7 mouse cellular contexts compared by ENCODE assay signal in genomic region chr1:182341993-182342392, GRCm38 (mm10). TPM values are rescaled to one million over a fixed set of nuclear protein-coding genes. Genes with fewer than 3 reads are reported as not detected.
DNase-seq lines count a peak whose midpoint lies in the region; ATAC-seq and TF ChIP-seq lines count a peak whose summit lies in the region.

No protein-coding gene starts in this region.

- no peak for TF ChIP-seq EP300 in stomach, postnatal 0 days (optimal IDR thresholded peaks at IDR 0.05)

- H3K4me3 ChIP-seq in spleen, adult 2 months (ENCODE audit: extremely low read depth, insufficient read depth, insufficient read length): peak overlapping the region; percentile 2
- H3K4me3 ChIP-seq in forebrain, embryonic 12.5 days (replicated peaks): peak overlapping the region; percentile 98
- peak overlapping the region; percentile 100 for H3K4me3 ChIP-seq in limb, embryonic 14.5 days (replicated peaks; ENCODE audit: low read length)
- H3K4me3 ChIP-seq in stomach, postnatal 0 days (ENCODE audit: low read depth, low read length): peak overlapping the region; percentile 99; the same call in 1 of the 2 replicates

- no peak overlapping the region; the same call in 1 of the 2 replicates for H3K9ac ChIP-seq in forebrain, embryonic 12.5 days
- H3K9ac ChIP-seq in limb, embryonic 14.5 days (ENCODE audit: low read depth, low read length, severe bottlenecking): peak overlapping the region; percentile 96; the same call in 1 of the 2 replicates
- H3K9ac ChIP-seq in stomach, postnatal 0 days (ENCODE audit: low read length): no peak overlapping the region

- TF ChIP-seq CTCF in spleen, adult 2 months (IDR thresholded peaks at IDR 0.05; ENCODE audit: extremely low read depth, insufficient read depth, insufficient read length, insufficient replicate concordance): no peak
- TF ChIP-seq CTCF in stomach, postnatal 0 days (IDR thresholded peaks at IDR 0.05; ENCODE audit: low read depth): no peak

- H3K4me2 ChIP-seq in forebrain, embryonic 12.5 days: peak overlapping the region; percentile 93
- peak overlapping the region; percentile 83 for H3K4me2 ChIP-seq in limb, embryonic 14.5 days (replicated peaks; ENCODE audit: low read depth, low read length, severe bottlenecking)
- peak overlapping the region; percentile 91 for H3K4me2 ChIP-seq in stomach, postnatal 0 days (replicated peaks; ENCODE audit: low read depth)

- no peaks in the 10 kb centered on the region for H3K27me3 ChIP-seq in spleen, adult 2 months (ENCODE audit: control insufficient read depth, insufficient read depth, low read length)
- no peaks in the 10 kb centered on the region for H3K27me3 ChIP-seq in forebrain, embryonic 12.5 days
- no peaks in the 10 kb centered on the region for H3K27me3 ChIP-seq in limb, embryonic 14.5 days (ENCODE audit: control insufficient read depth, insufficient read depth, low read length)
- no peaks in the 10 kb centered on the region for H3K27me3 ChIP-seq in stomach, postnatal 0 days (ENCODE audit: control insufficient read depth, insufficient read depth, low read length)

- H3K36me3 ChIP-seq in spleen, adult 2 months (ENCODE audit: control insufficient read depth, insufficient read depth, low read length): no peaks in the 10 kb centered on the region
- peaks cover 6% of the 10 kb centered on the region for H3K36me3 ChIP-seq in forebrain, embryonic 12.5 days (replicated peaks)
- H3K36me3 ChIP-seq in limb, embryonic 14.5 days (ENCODE audit: control insufficient read depth, insufficient read depth, low read length): peaks cover 5% of the 10 kb centered on the region
- H3K36me3 ChIP-seq in stomach, postnatal 0 days (ENCODE audit: control insufficient read depth, insufficient read depth, low read length): no peaks in the 10 kb centered on the region

- H3K27ac ChIP-seq in spleen, adult 2 months (ENCODE audit: insufficient read depth, low read length): no peak overlapping the region
- H3K27ac ChIP-seq in forebrain, embryonic 12.5 days: no peak overlapping the region
- H3K27ac ChIP-seq in limb, embryonic 14.5 days (replicated peaks; ENCODE audit: low read depth, low read length): no peak overlapping the region
- no peak overlapping the region for H3K27ac ChIP-seq in stomach, postnatal 0 days (replicated peaks)

- 29% methylated on average over 6 of the region's 6 CpGs for WGBS in spleen, adult 2 months
- 40% methylated on average over 6 of the region's 6 CpGs for WGBS in forebrain, embryonic 12.5 days
- 29% methylated on average over 6 of the region's 6 CpGs for WGBS in limb, embryonic 14.5 days
- WGBS in stomach, postnatal 0 days: 38% methylated on average over 6 of the region's 6 CpGs

- DNase-seq in spleen, adult 2 months (ENCODE audit: low read depth in 1 of 2, low spot score in 2 of 2): no peak
- no peak for DNase-seq in spleen, adult 12 weeks (ENCODE audit: low spot score)
- no peak for DNase-seq in limb, embryonic 14.5 days (ENCODE audit: low spot score)
- no peak for DNase-seq in stomach, postnatal 0 days (ENCODE audit: low spot score)
- DNase-seq in right cerebral cortex, postnatal 25 days: no peak
- DNase-seq in adipocyte (ENCODE audit: low spot score): no peak

- no peaks in the 10 kb centered on the region for H3K9me3 ChIP-seq in forebrain, embryonic 12.5 days
- no peaks in the 10 kb centered on the region for H3K9me3 ChIP-seq in limb, embryonic 14.5 days (ENCODE audit: control insufficient read depth, low read length)
- no peaks in the 10 kb centered on the region for H3K9me3 ChIP-seq in stomach, postnatal 0 days (ENCODE audit: control insufficient read depth, low read length)

- 0 out of 2 replicates have a peak, but pooled peaks have one; percentile 18 for ATAC-seq in forebrain, embryonic 12.5 days (ENCODE audit: low FRiP score)
- ATAC-seq in limb, embryonic 14.5 days (ENCODE audit: low FRiP score, low read depth): no peak
- no peak for ATAC-seq in stomach, postnatal 0 days (ENCODE audit: low FRiP score, low TSS enrichment)

- H3K4me1 ChIP-seq in spleen, adult 2 months (ENCODE audit: control insufficient read depth, insufficient read depth, insufficient read length): peaks cover 7% of the 10 kb centered on the region; the same call in 1 of the 2 replicates
- H3K4me1 ChIP-seq in forebrain, embryonic 12.5 days: peaks cover 33% of the 10 kb centered on the region
- H3K4me1 ChIP-seq in limb, embryonic 14.5 days (ENCODE audit: control insufficient read depth, insufficient read depth, low read length): peaks cover 8% of the 10 kb centered on the region
- H3K4me1 ChIP-seq in stomach, postnatal 0 days (replicated peaks; ENCODE audit: control insufficient read depth, insufficient read depth): peaks cover 5% of the 10 kb centered on the region

- TF ChIP-seq POLR2A in spleen, adult 2 months (IDR thresholded peaks at IDR 0.05; ENCODE audit: low read depth, low read length): no peak
- TF ChIP-seq POLR2A in limb, embryonic 14.5 days (IDR thresholded peaks at IDR 0.05; ENCODE audit: borderline replicate concordance, extremely low read depth, insufficient read depth, insufficient read length): no peak

RNA-seq across cellular contexts. Expression of gene Fbxo28, which starts 0.6 kb away (rescaled TPM):
- 7.3 and 10.4 TPM in 2 replicates for polyA plus RNA-seq in spleen, adult 2 months (2012; rRNA removed)
- polyA plus RNA-seq in forebrain, embryonic 12.5 days (2016; fragmentation: Nextera tagmentation; extraction: Ambion mirVana): 31.6 and 34.5 TPM in 2 replicates
- polyA plus RNA-seq in limb, embryonic 14.5 days (2012; rRNA removed): 19.0 and 22.9 TPM in 2 replicates
- polyA plus RNA-seq in limb, embryonic 14.5 days (2014; fragmentation: Nextera tagmentation; extraction: Ambion mirVana): 26.0 and 26.9 TPM in 2 replicates
- polyA plus RNA-seq in stomach, postnatal 0 days (2015; fragmentation: Nextera tagmentation; extraction: Ambion mirVana): 12.6 and 13.6 TPM in 2 replicates

RNA-seq across cellular contexts. Expression of gene Degs1, which starts 59.4 kb away (rescaled TPM):
- 29.1 and 34.6 TPM in 2 replicates for polyA plus RNA-seq in spleen, adult 2 months (2012; rRNA removed)
- 53.8 and 58.1 TPM in 2 replicates for polyA plus RNA-seq in forebrain, embryonic 12.5 days (2016; fragmentation: Nextera tagmentation; extraction: Ambion mirVana)
- polyA plus RNA-seq in limb, embryonic 14.5 days (2012; rRNA removed): 69.5 and 87.3 TPM in 2 replicates
- polyA plus RNA-seq in limb, embryonic 14.5 days (2014; fragmentation: Nextera tagmentation; extraction: Ambion mirVana): 144 and 150 TPM in 2 replicates
- 214 and 223 TPM in 2 replicates for polyA plus RNA-seq in stomach, postnatal 0 days (2015; fragmentation: Nextera tagmentation; extraction: Ambion mirVana)

Comparison
In these comparisons a context has a peak if more than half of its experiments do, and no peak if none do; other contexts are left out.
1. H3K4me3 ChIP-seq: peak in every context shown above with its lines; median percentile 100 in limb, embryonic 14.5 days; 99 in stomach, postnatal 0 days; 98 in forebrain, embryonic 12.5 days; 2 in spleen, adult 2 months.